Mouse (Mus musculus) forebrain, postnatal 0 days (tissue): ENCODE results near the gene R3hdm4. TPM values are rescaled to one million over a fixed set of nuclear protein-coding genes. Genes with fewer than 3 reads are reported as not detected.

Experiments used
- ATAC-seq: fragments of 200-750 bp; cut with Nextera tagmentation; 2 replicates; pipeline ENCODE4 v1.8.0; 2017; ENCODE audit warnings: mild to moderate bottlenecking, moderate library complexity
- DNase-seq: peaks from one replicate; pipeline ENCODE4 v3.0.0-alpha.2; 2015
- H3K27ac ChIP-seq: fragments of 300-500 bp; sonication (generic); 2 replicates; pipeline ENCODE4 v1.5.1; 2014; ENCODE audit warnings: low read depth, mild to moderate bottlenecking, antibody characterized with exemption, low read length, moderate library complexity, mixed read lengths
- H3K27me3 ChIP-seq: fragments of 300-500 bp; sonication (generic); 2 replicates; pipeline ENCODE4 v1.6.1; 2014; ENCODE audit warnings: mild to moderate bottlenecking, low read length, mixed read lengths; ENCODE audit not compliant: insufficient read depth
- H3K36me3 ChIP-seq: fragments of 300-500 bp; sonication (generic); 2 replicates; pipeline ENCODE4 v1.6.1; 2014; ENCODE audit warnings: mild to moderate bottlenecking, moderate library complexity; ENCODE audit not compliant: insufficient read depth
- H3K4me1 ChIP-seq: fragments of 300-500 bp; sonication (generic); 2 replicates; pipeline ENCODE4 v1.6.1; 2014; ENCODE audit warnings: antibody characterized with exemption; ENCODE audit not compliant: insufficient read depth
- H3K4me2 ChIP-seq: fragments of 300-500 bp; sonication (generic); 2 replicates; pipeline ENCODE4 v1.6.1; 2014; ENCODE audit warnings: low read depth, mild to moderate bottlenecking, moderate library complexity
- H3K4me3 ChIP-seq: fragments of 300-500 bp; sonication (generic); 2 replicates; pipeline ENCODE4 v1.5.1; 2014; ENCODE audit warnings: low read depth, low read length, mixed read lengths
- H3K9ac ChIP-seq: fragments of 300-500 bp; sonication (generic); 2 replicates; pipeline ENCODE4 v1.6.1; 2014; ENCODE audit warnings: mild to moderate bottlenecking
- H3K9me3 ChIP-seq: fragments of 300-500 bp; sonication (generic); 2 replicates; pipeline ENCODE4 v1.6.1; 2016; ENCODE audit warnings: low read length
- CTCF ChIP-seq: sonication (generic); IDR thresholded peaks from 2 replicates; pipeline ENCODE4 v1.5.1; 2016; ENCODE audit warnings: antibody characterized with exemption, control low read depth, low read depth
- WGBS: fragments of 180-500 bp; shearing (Covaris S2); extraction: QIAGEN DNeasy Blood & Tissue Kit; methylation state at CpG from one replicate; pipeline ENCODE4 v1.1.7; 2014; 5-methylcytosine and 5-hydroxymethylcytosine counted together
- polyA plus RNA-seq: library from polyadenylated mRNA; unstranded; fragments of >200 nt; fragmentation: Nextera tagmentation; extraction: Ambion mirVana; gene quantifications from 2 replicates; pipeline ENCODE4 v1.2.1, GENCODE M21; 2015
- total RNA-seq: library from RNA; depleted of rRNA; stranded (reverse); fragments of >200 nt; gene quantifications from 2 replicates; pipeline ENCODE4 v1.2.3, GENCODE M21; 2014

Gene R3hdm4
- total and polyA plus RNA-seq, 2 experiments from 2014 or later: 129 to 333 TPM

GRCm38 (mm10) chr10:79916808-79917531 lies 4.0 kb downstream of the R3hdm4 start, which contains the start of gene Kiss1r:
Gene Kiss1r (plus strand): TSS chr10:79916971.
- TF ChIP-seq CTCF: no peak
- WGBS: 3% methylated on average over 41 of the region's 42 CpGs

GRCm38 (mm10) chr10:79916081-79916480 lies 4.9 kb downstream of the R3hdm4 start:
- Histone ChIP-seq H3K4me1 (peaks cover 14% of the 10 kb centered on the region), H3K9ac (peak overlapping the region; percentile 91), H3K27ac (peak overlapping the region; percentile 71), H3K4me3 (peak overlapping the region; percentile 75), H3K36me3 (peaks cover 10% of the 10 kb centered on the region; the same call in 1 of the 2 replicates), H3K27me3 (peaks cover 34% of the 10 kb centered on the region), H3K9me3 (no peaks in the 10 kb centered on the region), H3K4me2 (peak overlapping the region; percentile 94)
- WGBS: 4% methylated on average over 8 of the region's 8 CpGs
- TF ChIP-seq CTCF: no peak
- DNase-seq: no peak
- ATAC-seq: peak; percentile 15; the same call in 1 of the 2 replicates

More at GRCm38 (mm10) chr10:79916808-79917531, 4.0 kb downstream of the R3hdm4 start, which contains the start of gene Kiss1r:
- H3K9ac ChIP-seq: peak within 1 kb of the TSS; percentile 91
- peaks cover 42% of the 10 kb centered on the region for H3K27me3 ChIP-seq
- peaks cover 14% of the 10 kb centered on the region for H3K4me1 ChIP-seq
- H3K4me2 ChIP-seq: peak within 1 kb of the TSS; percentile 94
- peak within 1 kb of the TSS; percentile 71 for H3K27ac ChIP-seq
- no peaks in the 10 kb centered on the region for H3K9me3 ChIP-seq
- ATAC-seq (peak; percentile 89), DNase-seq (peak; percentile 82)
- peaks cover 1% of the 10 kb centered on the region; the same call in 1 of the 2 replicates for H3K36me3 ChIP-seq
- peak within 1 kb of the TSS; percentile 75 for H3K4me3 ChIP-seq

GRCm38 (mm10) chr10:79914948-79915596 lies 5.9 kb downstream of the R3hdm4 start:
- no peak overlapping the region for H3K4me3 ChIP-seq
- 64% methylated on average over 7 of the region's 7 CpGs for whole genome bisulfite sequencing
- H3K27ac ChIP-seq: no peak overlapping the region
- TF ChIP-seq CTCF: no peak
- H3K36me3 ChIP-seq: peaks cover 17% of the 10 kb centered on the region; the same call in 1 of the 2 replicates
- no peak for ATAC-seq
- peaks cover 24% of the 10 kb centered on the region for H3K27me3 ChIP-seq
- H3K4me1 ChIP-seq: peaks cover 14% of the 10 kb centered on the region
- H3K9ac ChIP-seq: no peak overlapping the region
- no peaks in the 10 kb centered on the region for H3K9me3 ChIP-seq
- H3K4me2 ChIP-seq: peak overlapping the region; percentile 94; the same call in 1 of the 2 replicates
- DNase-seq: no peak

- no peak overlapping the region for H3K9ac ChIP-seq
- no peak for TF ChIP-seq CTCF
- H3K27ac ChIP-seq: no peak overlapping the region
- H3K4me1 ChIP-seq: peaks cover 16% of the 10 kb centered on the region
- DNase-seq (no peak), ATAC-seq (no peak)
- H3K36me3 ChIP-seq: peaks cover 17% of the 10 kb centered on the region; the same call in 1 of the 2 replicates
- H3K9me3 ChIP-seq: no peaks in the 10 kb centered on the region
- no peak overlapping the region for H3K4me2 ChIP-seq
- H3K27me3 ChIP-seq: peaks cover 17% of the 10 kb centered on the region
- WGBS: 66% methylated on average over 11 of the region's 11 CpGs
- H3K4me3 ChIP-seq: no peak overlapping the region
These were observed 6.7 kb downstream of the R3hdm4 start for GRCm38 (mm10) chr10:79914131-79914947.

- no peak for DNase-seq
- H3K27ac ChIP-seq: no peak overlapping the region
- no peak overlapping the region for H3K4me3 ChIP-seq
- peaks cover 17% of the 10 kb centered on the region; the same call in 1 of the 2 replicates for H3K36me3 ChIP-seq
- H3K4me1 ChIP-seq: peaks cover 16% of the 10 kb centered on the region
- ATAC-seq: no peak
- no peak for TF ChIP-seq CTCF
- WGBS: 74% methylated on average over 20 of the region's 20 CpGs
- no peaks in the 10 kb centered on the region for H3K27me3 ChIP-seq
- H3K9ac ChIP-seq: no peak overlapping the region
- H3K9me3 ChIP-seq: no peaks in the 10 kb centered on the region
- no peak overlapping the region for H3K4me2 ChIP-seq
These were observed 8.6 kb downstream of the R3hdm4 start for GRCm38 (mm10) chr10:79912412-79912811.

GRCm38 (mm10) chr10:79910556-79910955 lies 10.5 kb downstream of the R3hdm4 start, which contains the start of gene Gm26602:
Gene Gm26602 (plus strand): TSS chr10:79910856.
- ATAC-seq (no peak), DNase-seq (no peak)
- Histone ChIP-seq H3K4me2 (peak within 1 kb of the TSS; percentile 45), H3K27ac (peak within 1 kb of the TSS; percentile 97), H3K36me3 (peaks cover 29% of the 10 kb centered on the region; the same call in 1 of the 2 replicates), H3K27me3 (no peaks in the 10 kb centered on the region), H3K4me1 (peaks cover 6% of the 10 kb centered on the region), H3K9ac (peak within 1 kb of the TSS; percentile 94; the same call in 1 of the 2 replicates), H3K9me3 (no peaks in the 10 kb centered on the region), H3K4me3 (no peak within 1 kb of the TSS)
- TF ChIP-seq CTCF: no peak
- 95% methylated on average over 4 of the region's 4 CpGs for WGBS
